Mouse (Mus musculus) liver, embryonic 14 days (tissue): ENCODE results near the gene Kcnip2. TPM values are rescaled to one million over a fixed set of nuclear protein-coding genes. Genes with fewer than 3 reads are reported as not detected.

Experiments
- polyA plus RNA-seq: library from polyadenylated mRNA; depleted of rRNA; stranded (reverse); fragments of >200 nt; gene quantifications from 2 replicates; pipeline ENCODE4 v1.2.3, GENCODE M21; 2012; rRNA removed

Kcnip2 gene
- 1.4 TPM in 2 replicates for polyA plus RNA-seq

DNA sequence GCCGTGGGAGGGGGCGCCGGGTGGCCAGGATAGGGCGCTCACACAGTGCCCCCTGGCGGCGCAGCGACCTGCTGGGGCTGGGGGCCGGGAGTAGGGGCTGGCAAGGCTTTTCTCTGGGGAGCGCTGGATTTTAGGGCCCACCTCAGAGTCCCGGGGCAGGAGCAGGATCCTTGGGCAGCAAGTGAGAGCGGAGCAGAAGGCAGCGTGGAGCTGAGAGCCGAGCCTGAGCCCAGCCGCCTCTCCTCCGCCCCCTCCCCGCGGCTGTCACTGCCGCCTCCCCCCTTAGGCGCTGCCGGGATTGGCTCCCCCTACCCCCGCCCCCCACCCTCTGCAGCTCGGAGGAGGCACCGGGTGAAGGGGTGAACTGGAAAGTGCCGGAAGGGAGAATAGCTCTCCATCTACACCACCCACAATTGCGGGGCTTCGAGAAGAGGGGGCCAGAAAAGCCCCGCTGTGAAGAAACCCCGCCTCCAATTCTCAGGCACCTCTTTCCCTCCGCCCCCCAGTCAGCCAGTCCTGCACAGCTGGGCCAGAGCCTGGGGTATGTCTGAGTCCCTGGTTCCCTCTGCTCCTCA, at the start of gene Kcnip2:
Gene Kcnip2 (minus strand): TSS at position 231 of the 575 bp plus-strand sequence.

GRCm38 (mm10) chr19:45783181-45783932, 32.5 kb downstream of the Kcnip2 start, which contains the start of gene Mgea5:
Gene Mgea5 (minus strand): TSS chr19:45783837.

GRCm38 (mm10) chr19:45749243-45750043, 66.4 kb downstream of the Kcnip2 start, which contains the start of gene Npm3:
Gene Npm3 (minus strand): TSS chr19:45749591.

GRCm38 (mm10) chr19:45742218-45742983, 73.5 kb downstream of the Kcnip2 start, which contains the start of gene Fgf8:
Gene Fgf8 (minus strand): TSS chr19:45742915.

Other genes starting within 250 kb of the Kcnip2 start
- 12.0 and 13.1 TPM in 2 replicates for gene Fbxw4, start 155.7 kb downstream of the Kcnip2 start, polyA plus RNA-seq
- 0.02 TPM in 1 of 2 replicates, not detected in the other for gene Fgf8, start 73.1 kb downstream of the Kcnip2 start, polyA plus RNA-seq
- gene Npm3, start 66.5 kb downstream of the Kcnip2 start, polyA plus RNA-seq, result 57.9 and 59.5 TPM in 2 replicates
- gene Mgea5, start 32.2 kb downstream of the Kcnip2 start, polyA plus RNA-seq, result 28.8 and 30.8 TPM in 2 replicates
- gene Armh3, start 182.4 kb upstream of the Kcnip2 start, polyA plus RNA-seq, result 2.2 and 2.3 TPM in 2 replicates
- gene Hps6, start 187.4 kb upstream of the Kcnip2 start, polyA plus RNA-seq, result 0.96 and 1.2 TPM in 2 replicates
- gene Pprc1, start 228.8 kb upstream of the Kcnip2 start, polyA plus RNA-seq, result 13.5 and 16.8 TPM in 2 replicates
- 116 and 124 TPM in 2 replicates for gene Ldb1, start 229.2 kb upstream of the Kcnip2 start, polyA plus RNA-seq